Mouse (Mus musculus) adrenal gland (tissue): ENCODE measurements around the gene Pax9.

ENCODE experiments used
- intact Hi-C: fragments of 180-260 bp; cut with DNase I; formaldehyde crosslinking; loops from one replicate; pipeline ENCODE4 v1.15.1; 2025
- long read RNA-seq, 2 experiments: library from polyadenylated mRNA; unstranded; transcript quantifications; one replicate each; pipeline ENCODE4 v2.0.0; 2020; ENCODE audit warnings: borderline replicate concordance in 1 of 2; ENCODE audit not compliant: insufficient replicate concordance in 1 of 2

Pax9 gene
- long read RNA-seq, experiment 1, result 0 reads
- long read RNA-seq, experiment 2, result 0 reads

DNA sequence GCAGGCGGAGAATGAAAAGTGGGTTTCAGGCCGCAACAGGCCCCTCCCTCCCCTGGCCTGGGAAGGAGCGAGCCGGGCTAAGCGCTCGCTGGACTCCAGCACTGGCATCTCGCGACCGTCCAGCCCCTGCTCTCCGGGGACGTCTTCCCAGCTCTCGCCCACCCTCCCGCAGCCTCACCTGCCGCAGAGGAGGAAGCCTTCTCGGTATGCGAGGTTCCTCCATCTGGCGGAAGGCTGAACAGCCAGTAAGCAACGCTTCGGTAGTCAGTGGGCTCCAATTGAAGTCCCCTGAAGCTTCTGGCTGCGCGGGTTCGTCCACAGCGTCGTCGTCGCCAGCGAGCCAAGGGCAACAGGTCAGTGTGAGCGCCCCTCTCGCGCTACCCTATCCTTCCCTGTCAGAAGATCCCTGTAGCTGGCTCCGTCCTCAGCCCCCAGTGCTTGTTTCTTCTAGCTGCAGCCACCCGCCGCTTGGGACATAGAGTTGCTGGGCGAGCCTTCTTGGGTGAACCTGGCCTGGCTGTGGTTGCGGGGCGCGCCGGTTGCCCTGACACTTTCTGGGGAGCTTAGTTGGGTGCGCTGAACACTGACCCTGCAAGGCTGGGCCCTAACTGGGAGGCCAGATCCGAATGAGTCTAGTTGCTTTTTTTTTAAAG lies at the start of gene Pax9:
Pax9 (plus strand) TSS at position 341 of the 653 bp plus-strand sequence.
- intact Hi-C loops, result no loop called here

DNA sequence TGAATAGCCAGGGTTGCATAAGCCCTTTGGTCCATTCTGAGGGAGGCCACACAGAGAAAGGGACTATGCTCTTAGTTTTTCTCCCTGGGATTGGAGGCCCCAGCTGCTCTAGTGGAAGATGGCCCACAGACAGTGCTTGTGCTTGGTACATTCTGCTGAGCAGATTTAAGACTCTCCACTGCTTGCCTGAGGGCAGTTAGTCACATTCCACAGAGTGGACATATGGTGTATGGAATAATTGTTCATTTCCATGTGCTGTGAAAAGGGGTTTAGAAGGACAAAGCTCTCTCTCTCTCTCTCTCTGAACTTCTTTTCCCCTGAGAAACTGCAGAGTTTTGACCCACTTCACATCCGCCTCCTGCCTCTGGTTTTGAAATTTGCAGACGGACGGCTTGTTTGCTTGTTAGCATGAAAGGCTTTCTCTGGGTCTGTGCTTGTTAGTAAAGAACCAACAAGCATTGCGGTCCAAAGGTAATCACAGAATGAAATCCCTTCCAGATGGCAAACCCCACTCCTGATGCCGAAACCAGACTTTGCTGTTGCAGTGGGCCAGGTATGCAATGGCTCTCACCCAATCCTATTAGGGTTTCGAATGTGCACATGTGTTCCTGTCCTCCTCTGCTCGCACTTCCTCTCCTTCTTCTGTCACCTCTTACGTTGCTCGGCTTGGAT lies 22.0 kb upstream of the Pax9 start:
- intact Hi-C loops, result loop anchor here (10.0 kb wide), 1 partner anchor 515 kb away; no protein-coding TSS in a partner anchor

DNA sequence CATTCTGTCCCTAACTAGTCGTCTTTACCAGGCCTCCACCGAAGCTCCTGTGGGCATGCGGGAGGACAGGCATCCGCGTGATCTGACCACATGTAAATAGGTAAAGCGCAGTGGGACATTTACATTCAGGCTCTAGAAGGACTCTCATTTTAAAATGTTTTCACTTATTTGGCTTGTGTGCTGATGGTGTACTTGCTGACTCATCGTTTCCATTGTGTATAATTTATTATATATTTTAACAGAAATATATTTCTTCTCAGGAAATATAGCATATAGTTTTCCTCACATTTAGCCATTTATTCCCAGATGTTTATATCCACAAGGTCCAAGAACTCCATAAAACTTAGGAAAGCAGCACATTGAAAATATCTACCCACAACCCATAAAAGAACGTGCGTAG lies 20.8 kb upstream of the Pax9 start:
- intact Hi-C loops, result loop anchor here (10.0 kb wide), 1 partner anchor 514 kb away; no protein-coding TSS in a partner anchor

DNA sequence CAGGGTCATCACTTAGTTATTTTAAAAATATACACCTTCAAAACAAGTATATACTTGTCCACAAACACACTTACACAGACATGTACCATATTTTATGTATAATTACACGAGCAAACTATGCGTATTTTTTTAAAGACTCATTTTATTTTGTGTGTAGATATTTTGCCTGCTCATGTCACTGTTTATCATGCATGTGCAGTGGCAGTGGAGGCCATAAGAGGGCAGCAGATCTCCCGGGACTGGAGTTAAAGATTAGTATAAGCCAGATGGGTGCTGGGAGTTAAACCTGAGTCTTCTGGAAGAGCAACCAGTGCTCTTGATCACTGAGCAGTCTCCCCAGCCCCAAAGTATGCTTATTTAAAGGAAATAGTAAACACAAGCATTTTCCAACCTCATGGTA lies 16.8 kb upstream of the Pax9 start:
- intact Hi-C loops, result loop anchor here (10.0 kb wide), 1 partner anchor 510 kb away; no protein-coding TSS in a partner anchor

DNA sequence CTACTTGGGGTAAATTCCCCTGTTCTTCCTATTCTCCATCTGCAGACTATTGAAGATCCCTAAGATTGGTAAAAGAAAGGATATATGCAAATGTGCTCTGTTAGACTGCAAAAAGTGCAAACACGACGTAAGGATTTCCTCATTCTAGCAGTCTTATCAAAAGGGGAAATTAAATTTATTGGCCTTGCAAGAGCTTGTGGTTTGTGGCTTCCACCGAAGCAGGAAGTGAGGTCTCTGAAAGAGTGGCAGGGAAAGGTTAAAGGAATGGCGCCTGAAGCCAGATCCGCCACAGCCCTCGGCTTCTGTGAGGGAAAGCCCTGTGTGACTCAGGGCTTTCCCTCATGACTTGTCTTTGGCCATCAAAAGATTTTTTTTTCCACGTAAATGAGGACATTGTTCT lies 13.9 kb upstream of the Pax9 start:
- intact Hi-C loops, result loop anchor here (10.0 kb wide), 1 partner anchor 507 kb away; no protein-coding TSS in a partner anchor

DNA sequence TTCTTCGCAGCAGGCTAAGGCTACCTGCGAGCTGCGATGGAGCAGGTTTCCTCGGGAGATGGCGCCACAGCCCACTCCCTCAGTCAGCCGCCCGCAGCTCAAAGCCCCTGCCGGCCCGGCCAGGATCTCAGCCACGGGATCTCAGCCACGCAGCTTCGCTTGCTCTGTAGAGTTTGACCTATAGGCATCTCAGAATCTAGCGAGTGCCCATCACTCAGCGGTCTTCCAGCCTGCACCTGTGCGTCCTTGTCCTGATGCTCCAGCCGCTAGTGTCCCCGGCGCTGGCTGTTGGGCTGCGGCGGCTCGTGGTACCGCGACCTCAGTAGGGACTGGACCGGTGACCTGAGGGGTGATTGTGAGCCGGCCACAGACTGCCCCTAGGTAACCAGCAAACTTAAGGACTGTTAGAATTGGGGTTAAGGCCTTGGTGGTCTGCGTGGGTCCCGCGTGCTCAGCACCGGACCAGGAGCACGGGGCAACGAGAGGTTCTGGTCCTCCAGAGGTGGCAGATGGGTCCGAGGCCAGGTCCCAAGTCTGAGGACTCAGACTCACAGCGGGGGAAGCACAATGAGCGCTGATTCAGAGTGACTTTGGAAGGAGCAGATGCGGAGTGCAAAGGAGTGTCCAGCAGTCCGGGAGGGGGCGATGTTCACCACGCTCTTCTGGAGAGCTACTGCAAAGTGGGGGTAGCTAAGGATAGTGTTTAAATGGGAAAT lies 10.3 kb upstream of the Pax9 start:
- intact Hi-C loops, result loop anchor here (5.0 kb wide), 1 partner anchor 306 kb away; no protein-coding TSS in a partner anchor

DNA sequence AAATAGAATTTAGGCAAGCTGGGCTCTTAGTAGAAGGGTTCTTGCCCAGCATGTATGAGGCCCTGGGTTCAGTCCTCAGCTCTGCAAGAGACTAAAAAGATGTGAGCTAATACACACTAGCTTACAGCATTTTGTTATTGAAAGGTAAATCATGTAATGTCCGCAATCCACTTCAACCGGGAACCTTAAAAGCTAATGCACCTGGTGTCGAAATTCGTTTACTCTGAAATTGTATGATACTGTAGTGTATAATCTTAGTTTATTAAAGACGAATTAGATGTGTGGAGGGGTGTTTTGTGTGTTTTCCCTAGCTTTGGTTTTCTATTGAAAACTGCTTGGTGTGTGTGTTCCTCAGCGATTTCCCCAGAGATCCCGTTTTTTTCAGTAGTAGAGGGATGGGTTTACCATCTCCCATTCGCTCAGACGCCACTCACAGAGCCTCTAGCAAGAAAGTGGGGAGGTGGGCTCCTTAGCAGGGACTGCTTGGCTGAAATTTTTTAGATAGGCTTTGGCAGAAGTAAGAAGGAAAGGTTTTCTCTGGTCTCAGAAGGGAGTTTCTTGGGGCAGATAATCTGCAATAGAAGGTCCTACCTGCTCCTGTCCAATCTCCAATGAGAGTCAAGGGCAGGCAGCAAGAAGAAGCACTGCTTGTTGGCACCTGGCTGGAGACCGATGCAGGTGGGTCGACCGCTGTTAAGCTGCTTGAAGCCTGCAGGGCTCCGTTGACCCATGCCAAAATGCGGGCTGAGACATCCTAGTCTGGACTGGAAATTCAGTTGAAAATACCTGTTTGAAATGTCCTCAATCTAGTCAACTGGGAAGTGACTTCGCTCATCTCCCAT lies 3.7 kb upstream of the Pax9 start:
- intact Hi-C loops, result no loop called here

DNA sequence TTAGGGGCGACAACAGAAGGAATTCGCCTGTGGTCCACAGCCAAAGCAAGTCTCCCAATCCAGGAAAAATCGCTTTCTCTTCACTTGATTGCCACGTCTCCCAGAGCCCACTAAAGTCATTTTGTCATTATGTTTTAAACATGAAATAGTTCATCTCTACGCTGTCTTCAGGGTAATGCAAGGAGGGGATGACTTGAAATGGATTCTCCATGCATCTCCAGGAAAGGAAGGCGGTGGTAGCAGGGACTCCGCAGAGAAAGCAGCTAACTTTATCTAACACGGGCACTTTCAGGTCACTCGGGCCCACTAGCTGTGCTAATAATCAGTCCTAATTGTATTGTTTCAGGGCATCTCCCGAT lies 3.1 kb upstream of the Pax9 start:
- intact Hi-C loops, result no loop called here

DNA sequence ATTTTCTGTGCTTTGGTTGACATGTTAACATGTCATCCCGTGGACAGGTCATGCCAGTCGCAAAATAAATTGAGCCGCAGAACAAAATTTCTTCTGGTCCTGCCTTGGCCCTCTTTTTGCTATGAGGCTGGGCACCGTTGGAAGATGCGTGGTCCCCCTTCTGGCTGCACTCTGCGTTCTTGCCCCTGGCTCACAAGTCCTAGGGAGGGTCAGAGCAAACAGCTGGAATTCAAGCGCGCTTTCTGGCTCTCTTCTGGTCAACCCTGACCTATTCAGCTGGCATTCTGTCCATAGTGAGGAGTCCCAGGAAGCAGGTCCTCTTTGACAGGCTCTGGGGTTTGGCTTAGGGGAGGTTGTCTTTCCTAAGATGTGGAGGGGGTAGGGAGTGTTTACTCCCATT lies 2.6 kb upstream of the Pax9 start:
- intact Hi-C loops, result no loop called here

DNA sequence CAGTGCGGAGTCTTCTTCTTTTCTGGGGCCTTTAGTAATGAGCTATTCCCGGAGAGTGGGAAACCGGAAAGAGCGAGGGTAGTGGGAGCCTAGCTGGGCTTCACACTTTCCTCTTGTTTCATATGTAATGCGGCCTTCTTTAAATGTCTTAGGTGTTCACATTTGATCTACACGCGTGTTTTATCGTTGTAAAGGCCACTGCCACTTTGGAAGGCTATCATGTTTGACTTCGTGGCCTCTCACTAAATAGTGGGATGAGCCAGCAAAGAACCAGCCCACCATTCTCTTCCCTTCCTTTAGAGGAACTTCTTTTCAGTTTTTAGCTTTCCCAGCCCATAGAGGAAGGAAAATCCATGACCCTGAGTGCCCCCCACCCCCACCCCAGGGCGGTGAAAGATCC lies 2.2 kb upstream of the Pax9 start:
- intact Hi-C loops, result no loop called here

DNA sequence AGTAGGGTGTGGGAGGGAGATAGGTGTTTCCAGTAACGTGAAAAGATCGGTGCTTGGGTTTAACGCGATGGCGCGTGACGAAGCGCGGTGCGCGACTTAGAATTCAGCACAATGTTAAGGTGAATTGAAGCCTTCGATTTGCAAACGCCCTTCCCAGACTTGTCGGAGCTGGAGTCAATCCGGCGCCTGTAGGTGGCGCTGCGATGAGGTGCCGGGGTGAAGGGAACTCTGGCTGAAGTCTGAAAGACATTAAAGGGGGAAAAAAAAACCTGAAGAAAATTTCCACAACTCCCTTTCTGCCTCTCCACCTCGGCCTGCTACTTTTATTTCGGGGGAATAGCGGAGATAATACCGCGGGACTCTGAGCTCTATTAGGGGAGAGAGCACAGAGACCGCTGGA lies 1.8 kb upstream of the Pax9 start:
- intact Hi-C loops, result no loop called here

DNA sequence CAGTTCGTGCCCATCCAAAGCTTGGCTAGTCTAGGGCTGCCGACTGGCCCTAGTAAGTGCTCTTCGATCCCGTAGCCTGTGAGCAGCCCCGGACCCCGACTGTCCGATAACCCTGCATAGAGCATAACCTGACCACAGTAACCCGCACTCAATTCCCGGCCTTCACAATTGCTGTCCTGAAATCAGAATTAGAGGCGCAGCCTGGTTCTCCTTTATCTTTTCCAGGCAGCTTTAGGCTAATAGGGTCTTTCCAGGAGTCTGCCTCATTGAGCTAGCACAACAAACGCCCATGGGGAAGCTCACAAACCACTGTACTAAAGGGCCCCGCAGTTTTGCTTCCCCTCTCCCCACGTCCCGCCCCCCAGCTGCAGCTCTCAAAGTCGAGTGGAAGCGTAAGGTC lies 1.2 kb upstream of the Pax9 start:
- intact Hi-C loops, result no loop called here

DNA sequence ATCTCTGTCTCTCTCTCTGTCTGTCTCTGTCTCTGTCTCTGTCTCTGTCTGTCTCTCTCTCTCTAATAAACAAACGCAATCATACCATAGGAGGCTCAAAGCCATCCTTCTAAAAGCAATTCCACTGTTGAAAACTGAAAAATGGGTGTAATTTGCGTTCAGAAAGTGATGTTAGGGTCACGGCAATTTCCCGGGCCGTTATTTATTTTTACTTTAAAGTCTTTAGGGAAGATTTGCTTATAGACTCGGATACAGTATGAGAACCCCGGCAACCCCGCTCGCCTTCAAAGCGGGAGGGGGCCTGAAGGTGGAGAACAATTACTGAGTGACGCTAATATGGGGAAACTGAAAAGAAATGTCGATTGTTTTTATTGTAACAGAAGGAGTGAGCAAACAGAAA lies 566 bp upstream of the Pax9 start:
- intact Hi-C loops, result no loop called here

DNA sequence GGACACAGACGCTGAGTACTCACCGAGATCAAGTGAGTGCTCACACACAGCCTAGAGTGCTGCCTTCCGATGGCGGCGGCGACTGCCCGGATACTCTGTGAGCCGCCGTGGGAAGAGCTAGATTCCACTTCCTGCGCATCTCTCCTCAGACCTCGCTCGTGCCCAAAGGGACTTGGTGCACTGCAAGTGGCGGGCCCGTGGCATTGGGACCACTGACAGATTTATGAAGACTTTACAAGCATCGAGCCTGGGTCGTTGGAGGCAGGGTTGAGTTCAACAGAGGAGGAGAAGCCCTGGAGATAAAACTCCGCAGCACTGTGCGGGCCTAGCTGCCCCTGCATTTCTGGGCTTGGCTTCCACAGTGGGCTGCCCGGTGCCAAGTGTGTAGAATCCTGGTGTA lies 969 bp downstream of the Pax9 start:
- intact Hi-C loops, result no loop called here

DNA sequence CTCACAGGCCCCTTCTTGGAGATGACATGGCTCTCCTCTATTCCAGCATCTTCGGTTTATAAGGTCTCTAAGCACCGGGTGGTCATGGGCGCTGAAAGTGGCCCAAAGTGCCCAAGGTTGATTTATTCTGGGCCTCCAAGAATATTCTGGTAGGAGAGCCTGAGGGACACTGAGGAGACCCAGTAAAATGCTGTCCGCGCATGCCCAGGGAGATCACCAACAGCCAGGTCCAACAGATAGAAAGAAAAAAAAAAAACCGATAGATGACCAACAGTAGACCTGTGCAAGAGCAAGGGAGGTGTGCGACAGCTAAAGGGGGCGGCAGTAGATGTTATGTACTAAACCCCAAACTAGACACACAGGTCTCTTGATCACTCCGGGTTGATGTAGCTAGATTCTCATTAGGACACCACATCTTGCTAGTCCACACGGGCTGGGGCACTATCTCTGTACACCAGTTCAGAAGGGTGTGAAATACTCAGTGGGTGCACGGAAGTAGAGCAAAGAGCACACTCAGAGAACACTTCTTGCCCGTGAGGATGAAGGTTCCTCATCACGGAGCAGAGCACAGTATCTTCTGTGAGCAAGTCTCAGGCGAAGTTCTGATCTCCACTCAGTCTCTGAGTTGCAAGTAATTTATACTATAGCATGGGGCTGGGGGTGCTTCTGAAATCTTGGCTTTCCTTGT lies 2.0 kb downstream of the Pax9 start:
- intact Hi-C loops, result no loop called here

DNA sequence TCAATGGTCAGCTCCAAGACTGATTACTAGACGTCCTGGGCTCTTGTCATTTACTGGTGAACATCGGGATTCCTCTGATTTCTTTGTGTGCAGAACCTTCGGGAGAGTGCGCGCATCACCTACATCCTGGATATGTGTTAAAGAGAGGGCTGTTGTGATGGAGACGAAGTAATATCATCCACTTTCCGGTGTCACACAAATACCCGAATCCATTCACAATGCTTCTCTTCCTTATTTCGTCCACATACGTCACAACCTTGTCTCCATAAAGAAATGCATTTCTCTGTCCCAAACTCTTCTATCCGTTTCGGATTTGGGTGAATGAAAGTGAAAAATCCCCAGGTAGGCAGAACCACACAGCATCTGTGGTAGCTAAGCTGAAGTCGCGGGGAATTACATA lies 2.8 kb downstream of the Pax9 start:
- intact Hi-C loops, result no loop called here

DNA sequence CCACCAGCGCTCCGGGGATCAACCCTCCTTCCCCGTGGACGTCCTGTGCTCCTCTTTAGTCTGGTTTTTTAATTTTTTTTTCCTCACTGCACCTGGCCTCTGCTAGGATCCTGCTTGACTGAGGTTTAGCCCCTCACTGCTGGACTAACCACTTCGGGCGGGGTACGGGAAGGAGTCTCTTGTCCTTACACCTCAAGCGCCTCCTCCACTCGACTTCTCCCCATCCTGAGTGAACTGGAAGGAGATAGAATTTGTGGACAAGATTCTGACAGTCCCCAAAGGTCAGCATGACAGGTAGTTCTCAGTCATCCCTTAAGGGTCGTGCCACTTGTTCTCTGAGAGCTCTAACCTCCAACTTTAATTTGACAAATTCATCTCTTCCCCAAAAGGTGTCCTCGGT lies 3.4 kb downstream of the Pax9 start:
- intact Hi-C loops, result no loop called here

DNA sequence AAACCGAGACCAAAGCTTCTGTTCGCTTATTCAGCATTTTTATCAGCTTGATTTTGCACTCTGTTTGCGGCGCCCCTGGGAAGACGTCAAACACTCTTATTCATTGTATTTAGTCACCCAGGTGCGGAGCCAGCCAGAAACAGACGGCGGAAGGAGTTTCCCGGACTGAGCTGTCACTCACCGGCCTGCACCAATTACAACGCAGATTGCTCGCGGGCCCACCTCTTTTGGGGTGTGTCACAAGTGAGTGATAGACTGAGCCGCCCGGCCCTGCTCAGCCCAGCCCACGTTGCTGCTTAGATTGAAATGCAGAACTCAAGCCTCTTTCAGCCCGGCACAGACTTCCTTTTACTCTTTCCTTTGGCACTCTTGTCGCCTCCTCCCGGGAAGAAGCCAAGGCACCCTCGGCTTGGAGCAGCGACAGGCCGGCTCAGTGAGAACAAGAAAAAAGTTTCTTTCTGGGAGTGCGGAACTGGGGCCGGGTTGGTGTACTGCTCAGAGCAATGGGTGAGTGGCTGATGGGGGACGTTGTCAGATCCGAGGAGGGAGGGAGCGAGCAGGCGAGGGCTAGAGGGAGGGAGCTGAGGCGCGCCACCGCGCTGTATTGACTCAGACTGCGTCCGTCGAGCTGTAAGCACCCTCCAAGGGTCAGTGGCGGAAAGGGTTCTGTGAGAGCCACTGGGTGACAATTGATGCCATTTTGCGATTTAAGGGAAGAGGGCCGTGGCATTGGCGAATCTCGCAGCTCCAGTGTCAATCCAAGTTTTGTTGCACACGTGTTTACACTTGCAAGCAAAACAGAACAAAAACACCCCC lies 4.0 kb downstream of the Pax9 start:
- intact Hi-C loops, result no loop called here

DNA sequence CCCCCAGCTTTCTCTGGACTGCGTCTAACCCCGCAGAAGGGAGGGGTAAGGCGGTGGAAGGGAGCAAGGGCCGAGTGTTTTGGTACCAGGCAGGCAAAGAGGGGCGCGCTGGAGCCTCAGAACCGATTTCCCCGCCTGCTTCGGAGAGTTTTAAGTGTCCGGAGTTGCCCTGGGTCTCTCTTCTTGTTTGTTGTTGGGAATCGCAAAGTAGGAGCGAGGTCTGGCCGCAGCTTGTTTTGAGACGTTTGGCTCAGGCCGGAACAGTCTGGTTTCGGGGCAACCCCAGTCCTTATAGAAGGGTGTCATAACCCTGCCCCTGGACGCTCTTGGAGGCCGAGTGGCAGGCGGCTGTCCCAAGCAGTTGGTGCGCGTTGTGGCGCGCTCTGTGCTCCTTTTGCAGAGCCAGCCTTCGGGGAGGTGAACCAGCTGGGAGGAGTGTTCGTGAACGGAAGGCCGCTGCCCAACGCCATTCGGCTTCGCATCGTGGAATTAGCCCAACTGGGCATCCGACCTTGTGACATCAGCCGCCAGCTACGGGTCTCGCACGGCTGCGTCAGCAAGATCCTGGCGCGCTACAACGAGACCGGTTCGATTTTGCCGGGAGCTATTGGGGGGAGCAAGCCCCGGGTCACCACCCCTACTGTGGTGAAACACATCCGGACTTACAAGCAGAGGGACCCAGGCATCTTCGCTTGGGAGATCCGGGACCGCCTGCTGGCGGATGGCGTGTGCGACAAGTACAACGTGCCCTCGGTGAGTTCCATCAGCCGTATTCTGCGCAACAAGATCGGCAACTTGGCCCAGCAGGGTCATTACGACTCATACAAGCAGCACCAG lies 4.8 kb downstream of the Pax9 start:
- intact Hi-C loops, result no loop called here
